Mouse (Mus musculus): ENCODE data around the gene Nelfe.
"Not testable (repeated sequence)": the region's sequence is repeated elsewhere in the genome, so short reads cannot be mapped to it uniquely, and the experiment has no call there.

Gene Nelfe

DNA sequence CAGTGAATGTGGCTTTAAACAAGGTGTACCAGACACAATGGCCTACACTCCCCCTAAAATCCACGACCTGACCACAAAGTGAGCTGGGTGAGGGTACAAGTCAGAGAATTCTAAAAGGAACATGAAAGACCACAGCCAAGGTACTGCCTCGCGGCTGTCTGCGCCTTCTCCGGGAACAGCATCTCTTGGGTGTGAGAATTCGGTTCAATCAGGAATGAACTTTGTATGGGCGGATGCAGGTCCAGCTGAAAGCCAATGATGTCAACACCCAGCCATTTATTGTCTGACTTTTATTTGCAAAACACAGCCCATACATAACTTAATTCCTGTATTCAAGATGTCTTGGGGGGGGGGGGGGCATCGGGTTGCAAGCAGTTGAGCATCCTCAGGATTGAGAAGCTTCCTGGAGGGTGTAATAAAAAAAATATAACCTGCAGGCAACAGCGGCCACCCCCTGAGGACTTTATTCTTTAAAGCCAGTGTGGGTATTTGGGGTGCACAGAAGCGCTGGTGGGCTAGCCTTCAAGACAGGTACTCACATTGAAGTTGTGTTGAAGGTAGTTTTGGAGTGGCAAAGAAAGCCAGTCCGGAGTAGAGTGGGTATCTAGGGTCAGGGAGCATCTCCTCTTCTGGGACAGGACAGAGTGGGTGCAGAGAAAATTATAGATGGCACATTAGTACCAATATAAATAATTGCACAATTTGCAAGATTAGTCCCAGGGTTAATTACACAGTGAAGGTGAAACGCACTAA, 43.1 kb downstream of the Nelfe start:
- no peak for DNase-seq (ENCODE audit: low spot score)

DNA sequence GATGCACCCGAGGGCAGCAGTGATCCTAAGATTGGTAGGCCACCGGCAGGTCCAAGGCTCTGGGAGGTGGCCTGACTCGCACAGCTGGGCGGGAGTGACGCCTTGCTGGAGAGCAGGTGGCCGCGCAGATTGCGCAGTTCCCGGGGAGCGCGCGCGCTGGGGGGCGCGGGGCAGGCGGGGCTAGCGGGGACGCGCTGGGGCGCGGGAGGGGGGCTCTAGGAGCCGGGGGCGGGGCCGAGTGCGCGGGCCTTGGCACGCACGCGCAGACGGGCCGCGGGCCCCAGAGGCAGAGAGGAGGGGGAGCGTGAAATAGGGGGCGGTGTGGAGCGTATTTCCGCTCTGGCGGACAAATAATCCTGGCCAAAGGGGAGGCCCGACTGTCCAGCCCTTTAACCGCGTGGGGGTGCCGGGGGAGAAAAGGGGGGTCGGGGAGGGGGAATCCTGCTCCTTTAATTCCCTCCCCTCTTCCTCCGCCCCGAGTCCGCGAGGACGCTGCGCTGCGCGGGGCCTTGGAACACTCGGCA, 43.9 kb downstream of the Nelfe start:
- DNase-seq (ENCODE audit: low spot score), result peak; percentile 79

DNA sequence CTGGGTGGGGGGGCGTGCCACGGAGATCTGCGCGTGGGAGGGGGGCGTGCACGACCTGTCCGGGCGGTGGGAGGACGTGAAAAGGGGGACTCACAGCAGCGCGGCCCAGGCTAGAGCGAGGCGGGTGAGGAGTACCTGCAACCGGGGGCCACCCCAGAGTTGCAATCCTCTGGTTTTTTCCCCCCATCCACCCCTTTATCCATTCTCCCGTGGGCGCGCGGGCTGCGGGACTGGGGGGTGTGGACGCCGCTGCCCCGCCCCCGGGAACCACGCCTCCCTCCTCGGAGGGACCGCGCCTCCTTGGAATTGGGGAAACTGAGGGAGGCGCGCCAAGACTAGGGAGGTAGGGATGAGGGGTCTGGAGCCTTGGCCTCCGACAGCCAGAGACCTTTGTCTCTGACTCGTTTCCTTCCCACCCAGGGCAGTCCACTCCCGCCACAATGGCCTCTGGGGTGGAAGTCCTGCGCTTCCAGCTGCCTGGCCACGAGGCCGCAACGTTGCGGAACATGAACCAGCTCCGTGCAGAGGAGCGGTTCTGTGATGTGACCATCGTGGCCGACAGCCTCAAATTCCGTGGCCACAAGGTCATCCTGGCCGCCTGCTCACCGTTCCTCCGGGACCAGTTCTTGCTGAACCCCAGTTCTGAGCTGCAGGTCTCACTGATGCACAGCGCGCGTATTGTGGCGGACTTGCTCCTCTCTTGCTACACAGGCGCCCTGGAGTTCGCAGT, 44.8 kb downstream of the Nelfe start:
- no peak for DNase-seq (ENCODE audit: low spot score)

DNA sequence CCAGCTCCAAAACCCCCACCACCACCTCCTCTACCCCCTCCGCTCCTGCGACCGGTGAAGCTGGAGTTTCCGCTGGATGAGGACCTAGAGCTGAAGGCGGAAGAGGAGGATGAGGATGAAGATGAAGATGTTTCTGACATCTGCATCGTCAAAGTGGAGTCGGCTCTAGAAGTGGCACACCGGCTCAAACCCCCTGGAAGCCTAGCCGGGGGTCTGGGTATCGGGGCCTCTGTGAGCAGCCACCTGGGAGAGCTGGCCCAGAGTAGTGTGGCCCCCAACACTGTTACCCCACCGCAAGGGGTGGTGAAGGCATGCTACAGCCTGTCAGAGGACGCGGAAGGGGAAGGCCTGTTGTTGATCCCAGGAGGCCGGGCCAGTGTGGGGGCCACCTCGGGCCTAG, 45.5 kb downstream of the Nelfe start:
- no peak for DNase-seq (ENCODE audit: low spot score)

DNA sequence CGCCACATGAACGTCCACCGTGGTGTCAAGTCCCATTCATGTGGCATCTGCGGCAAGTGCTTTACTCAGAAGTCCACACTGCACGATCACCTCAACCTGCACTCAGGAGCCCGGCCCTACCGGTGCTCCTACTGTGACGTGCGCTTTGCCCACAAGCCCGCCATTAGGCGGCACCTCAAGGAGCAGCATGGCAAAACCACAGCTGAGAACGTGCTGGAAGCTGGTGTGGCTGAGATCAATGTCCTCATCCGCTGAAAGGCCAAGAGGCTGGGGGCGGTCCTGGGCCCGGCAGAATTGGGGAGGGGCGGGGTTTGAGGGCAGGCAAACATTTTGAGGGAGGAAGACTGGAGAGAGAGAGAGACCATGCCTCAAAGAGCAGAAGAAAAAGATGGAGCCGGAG, 46.2 kb downstream of the Nelfe start:
- peak; percentile 84 for DNase-seq (ENCODE audit: low spot score)

DNA sequence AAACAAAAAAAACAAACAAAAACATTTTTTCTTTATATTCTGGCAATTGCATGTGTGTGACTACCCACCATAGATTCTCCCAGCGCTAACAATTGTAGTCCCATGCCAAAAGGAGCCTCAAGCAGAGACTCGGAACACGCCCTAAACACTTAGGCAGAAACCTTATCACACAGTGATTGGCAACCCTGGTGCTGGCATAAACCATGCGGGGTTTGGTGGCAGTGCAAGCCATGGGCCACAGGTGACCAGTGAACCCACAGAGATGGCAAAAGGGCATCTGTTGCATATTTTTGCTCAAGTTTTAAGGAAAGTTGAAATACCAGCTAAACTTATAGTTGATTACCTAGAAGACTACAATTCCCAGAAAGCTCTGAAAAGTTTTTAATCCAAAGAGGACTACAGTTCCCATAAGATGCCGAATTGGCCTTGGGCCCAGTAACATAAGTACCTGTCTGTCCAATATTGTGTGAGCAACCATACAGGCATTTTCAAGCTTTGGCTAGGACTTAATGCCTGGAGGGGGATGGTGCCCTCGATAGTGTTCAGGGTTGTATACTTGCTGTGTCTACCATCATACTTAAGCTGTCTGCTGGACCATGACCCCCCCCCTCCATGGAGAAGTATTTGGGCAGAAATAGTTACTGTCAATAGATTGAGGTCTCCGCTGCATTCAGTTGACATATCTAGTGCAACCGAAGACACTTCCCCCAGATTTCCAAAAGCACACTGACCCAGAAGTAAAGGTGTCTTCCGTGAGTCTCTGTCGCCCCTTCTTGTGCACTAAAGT, 47.4 kb downstream of the Nelfe start:
- DNase-seq (ENCODE audit: low spot score), result no peak

DNA sequence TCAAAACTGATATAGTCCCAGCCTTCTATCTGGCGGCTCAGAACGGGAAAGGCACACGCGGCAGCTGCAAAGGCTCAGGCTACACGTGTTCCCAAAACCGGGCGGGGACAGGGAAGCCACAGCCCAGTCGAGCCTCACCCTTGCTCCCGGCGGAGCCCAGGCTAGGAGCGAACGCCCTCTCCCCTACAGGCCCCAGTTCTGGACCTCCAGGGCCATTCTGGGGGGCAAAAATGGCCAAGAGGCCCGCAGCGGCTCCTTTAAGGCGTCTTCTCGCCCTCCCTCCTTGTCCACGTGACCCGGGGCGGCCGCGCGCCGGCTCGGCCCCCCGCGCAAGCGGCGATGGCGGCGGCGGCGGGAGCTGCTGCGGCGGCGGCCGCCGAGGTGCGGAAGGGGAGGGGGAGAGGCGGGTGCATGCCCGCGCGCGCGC, 48.0 kb downstream of the Nelfe start, which contains the start of the genes C2 and Ehmt2:
Gene C2, minus strand, starts transcription at position 106 of the 427 bp plus-strand sequence.
Gene Ehmt2, plus strand, starts transcription at position 310 of the 427 bp plus-strand sequence.
- peak; percentile 60 for DNase-seq (ENCODE audit: low spot score)

DNA sequence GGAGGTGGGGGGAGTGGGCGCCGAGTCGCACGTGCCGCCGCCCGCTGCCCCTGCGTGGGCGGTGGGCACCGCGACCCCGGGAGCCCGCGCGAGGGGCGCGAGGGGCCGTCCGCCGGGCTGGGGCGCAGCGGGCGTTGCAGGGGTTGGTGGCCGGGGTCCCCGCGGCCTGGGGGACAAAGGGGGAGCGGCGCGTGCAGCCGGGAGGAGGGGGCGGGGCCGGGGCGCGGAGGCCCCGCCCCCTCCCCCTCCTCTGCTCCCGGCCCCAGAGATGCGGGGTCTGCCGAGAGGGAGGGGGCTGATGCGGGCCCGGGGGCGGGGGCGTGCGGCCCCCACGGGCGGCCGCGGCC, 48.5 kb downstream of the Nelfe start:
- no peak for DNase-seq (ENCODE audit: low spot score)

DNA sequence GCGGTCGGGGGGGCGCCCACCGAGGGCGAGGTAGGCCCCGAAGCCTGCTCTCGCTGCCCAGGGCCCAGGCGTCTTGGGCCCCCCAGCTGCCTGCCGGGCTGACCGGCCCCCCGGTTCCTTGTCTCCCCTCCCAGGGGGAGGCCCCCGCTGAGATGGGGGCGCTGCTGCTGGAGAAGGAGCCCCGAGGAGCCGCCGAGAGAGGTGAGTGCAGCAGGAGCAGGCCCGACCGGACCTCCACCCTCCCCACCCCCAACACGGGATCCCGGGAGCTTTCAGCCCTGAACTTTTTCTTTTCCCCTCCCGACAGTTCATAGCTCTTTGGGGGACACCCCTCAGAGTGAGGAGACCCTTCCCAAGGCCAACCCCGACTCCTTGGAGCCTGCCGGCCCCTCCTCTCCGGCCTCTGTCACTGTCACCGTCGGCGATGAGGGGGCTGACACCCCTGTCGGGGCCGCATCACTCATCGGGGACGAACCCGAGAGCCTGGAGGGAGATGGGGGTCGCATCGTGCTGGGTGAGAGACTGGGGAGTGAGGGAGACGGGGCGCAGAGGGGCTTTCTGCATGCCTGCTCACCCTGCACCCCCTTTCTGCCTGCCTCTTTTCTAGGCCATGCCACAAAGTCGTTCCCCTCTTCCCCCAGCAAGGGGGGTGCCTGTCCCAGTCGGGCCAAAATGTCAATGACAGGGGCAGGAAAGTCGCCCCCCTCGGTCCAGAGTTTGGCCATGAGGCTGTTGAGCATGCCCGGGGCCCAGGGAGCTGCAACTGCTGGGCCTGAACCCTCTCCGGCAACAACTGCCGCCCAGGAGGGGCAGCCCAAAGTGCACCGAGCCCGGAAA, 49.1 kb downstream of the Nelfe start:
- DNase-seq (ENCODE audit: low spot score), result peak; percentile 34

DNA sequence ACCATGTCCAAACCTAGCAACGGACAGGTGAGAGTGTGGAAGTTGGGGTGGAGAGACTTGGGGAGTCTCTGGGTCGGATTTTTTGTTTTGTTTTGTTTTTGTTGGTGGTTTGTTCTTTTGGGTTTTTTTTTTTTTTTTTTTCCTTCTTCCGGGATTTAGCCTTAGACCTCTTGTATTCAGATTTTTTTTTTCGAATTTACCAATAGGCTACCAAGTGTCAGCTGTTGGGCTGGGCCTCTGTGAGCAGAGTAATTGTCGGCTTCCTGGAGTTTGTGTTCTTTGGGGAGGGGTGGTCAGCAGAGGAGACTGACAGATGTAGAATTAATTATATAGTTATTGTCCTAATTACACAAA, 49.7 kb downstream of the Nelfe start:
- no peak for DNase-seq (ENCODE audit: low spot score)

DNA sequence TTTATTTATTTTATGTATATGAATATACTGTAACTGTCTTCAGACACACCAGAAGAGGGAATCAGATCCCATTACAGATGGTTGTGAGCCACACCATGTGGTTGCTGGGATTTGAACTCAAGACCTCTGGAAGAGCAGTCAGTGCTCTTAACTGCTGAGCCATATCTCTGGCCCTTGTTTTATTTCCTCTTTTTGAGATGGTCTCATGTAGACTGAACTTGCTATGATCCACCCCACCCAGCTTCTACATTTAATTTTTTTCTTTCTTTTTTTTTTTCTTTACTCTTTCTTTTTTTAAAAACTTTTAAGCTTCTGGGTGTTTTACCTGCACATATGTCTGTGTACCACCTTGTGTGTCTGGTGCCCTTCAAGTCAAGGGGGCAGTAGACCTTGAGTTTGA, 50.6 kb downstream of the Nelfe start:
- not testable (repeated sequence) for DNase-seq (ENCODE audit: low spot score)

DNA sequence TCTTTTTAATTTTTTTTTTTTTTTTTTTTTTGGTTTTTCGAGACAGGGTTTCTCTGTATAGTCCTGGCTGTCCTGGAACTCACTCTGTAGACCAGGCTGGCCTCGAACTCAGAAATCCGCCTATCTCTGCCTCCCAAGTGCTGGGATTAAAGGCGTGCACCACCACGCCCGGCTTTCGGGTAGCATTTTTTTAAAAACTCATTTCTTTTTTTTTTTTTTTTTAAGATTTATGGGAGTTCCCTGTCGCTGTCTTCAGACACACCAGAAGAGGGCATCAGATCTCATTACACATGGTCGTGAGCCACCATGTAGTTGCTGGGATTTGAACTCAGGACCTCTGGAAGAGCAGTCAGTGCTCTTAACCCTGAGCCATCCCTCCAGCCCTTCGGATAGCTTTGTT, 51.8 kb downstream of the Nelfe start:
- not testable (repeated sequence) for DNase-seq (ENCODE audit: low spot score)

DNA sequence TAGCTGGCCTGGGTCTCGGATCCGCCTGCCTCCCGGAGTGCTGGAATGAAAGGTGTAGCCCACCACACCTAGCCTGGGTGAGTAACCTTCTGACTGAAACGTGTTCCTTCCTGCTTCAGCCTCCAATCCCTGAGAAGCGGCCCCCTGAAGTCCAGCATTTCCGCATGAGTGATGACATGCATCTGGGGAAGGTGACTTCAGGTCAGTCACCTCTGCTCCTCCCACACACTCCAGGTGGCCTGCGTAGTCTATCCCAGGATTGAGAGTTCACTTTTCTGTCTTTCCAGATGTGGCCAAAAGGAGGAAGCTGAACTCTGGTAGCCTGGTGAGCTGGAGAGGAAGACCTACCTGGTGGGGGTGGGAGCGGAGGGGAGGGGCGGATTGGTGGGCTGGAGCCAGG, 52.7 kb downstream of the Nelfe start:
- DNase-seq (ENCODE audit: low spot score), result no peak

All from T-cell, adult 2 months (primary cell).